Comparison of ENCODE assay signal across 9 mouse cellular contexts in the genomic region with DNA sequence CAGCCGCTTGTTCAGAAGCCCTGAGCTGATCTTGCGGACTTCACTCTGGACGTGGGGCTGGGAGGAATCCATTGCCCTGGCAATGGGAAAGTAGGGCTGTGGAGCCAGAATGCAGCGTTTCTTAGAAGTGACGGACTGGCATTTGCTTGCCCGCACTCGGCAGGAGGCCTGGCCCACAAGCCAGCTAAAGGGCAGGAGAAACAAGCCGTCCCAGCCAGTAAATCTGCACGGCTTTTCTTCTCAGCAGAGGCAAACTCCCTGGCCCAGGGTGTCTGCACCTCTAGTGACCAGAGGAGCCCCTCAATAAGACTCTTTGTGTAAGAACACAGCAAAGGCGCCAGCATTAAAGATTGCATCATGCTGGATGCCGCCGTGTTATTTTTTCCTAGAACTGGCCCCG. TPM values are rescaled to one million over a fixed set of nuclear protein-coding genes. Genes with fewer than 3 reads are reported as not detected.
DNase-seq lines count a peak whose midpoint lies in the region; ATAC-seq and TF ChIP-seq lines count a peak whose summit lies in the region.
"Had no signal": no experiment of that assay in that cellular context is flagged by ENCODE, and none has a peak within 500 bp of the region (broad histone marks: within the 10 kb centered on the region; RNA-seq: fewer than 3 reads in every experiment).

No protein-coding gene starts in this region.

- TF ChIP-seq EP300 in heart, postnatal 0 days (IDR thresholded peaks at IDR 0.05; ENCODE audit: low read depth): no peak

- no peak overlapping the region for H3K4me2 ChIP-seq in heart, postnatal 0 days (ENCODE audit: low read depth, low read length)
- H3K4me2 ChIP-seq in neural tube, embryonic 14.5 days (ENCODE audit: low read depth, low read length): no peak overlapping the region

- peak overlapping the region; percentile 77 for H3K27ac ChIP-seq in left cerebral cortex, adult 2 months
- peak overlapping the region; percentile 66 for H3K27ac ChIP-seq in heart, postnatal 0 days (ENCODE audit: low read depth)
- H3K27ac ChIP-seq in neural tube, embryonic 14.5 days (ENCODE audit: low read depth, low read length): peak overlapping the region; percentile 60; the same call in 1 of the 2 replicates
- H3K27ac ChIP-seq: macrophage had no signal

- 35% methylated on average over 13 of the region's 13 CpGs for WGBS in heart, postnatal 0 days
- 17% methylated on average over 13 of the region's 13 CpGs for WGBS in neural tube, embryonic 14.5 days

- no peak overlapping the region for H3K4me3 ChIP-seq in left cerebral cortex, adult 2 months
- H3K4me3 ChIP-seq in heart, postnatal 0 days (ENCODE audit: low read depth, low read length): no peak overlapping the region
- H3K4me3 ChIP-seq in neural tube, embryonic 14.5 days (ENCODE audit: low read depth, low read length): no peak overlapping the region

- intact Hi-C loops in left cerebral cortex, adult 2 months (cut with DNase I): loop anchor here (2.0 kb wide), 1 partner anchor 20 kb away; no protein-coding TSS in a partner anchor

- no peak for DNase-seq in left cerebral cortex, adult 2 months (ENCODE audit: extremely low spot score in 1 of 2, low spot score in 2 of 2)
- no peak for DNase-seq in left cerebral cortex, adult 8-10 months (ENCODE audit: low spot score in 2 of 2)
- peak; percentile 88 to 92 for DNase-seq in cerebellum, postnatal 25 days
- DNase-seq in heart, postnatal 0 days (ENCODE audit: low spot score): no peak
- DNase-seq in thymus, adult 18-20 months: no peak
- no peak for DNase-seq in ovary, postnatal 36 days (ENCODE audit: low spot score)
- DNase-seq in embryo, embryonic 10.5 days (ENCODE audit: low spot score): no peak

- TF ChIP-seq CTCF in left cerebral cortex, adult 2 months (IDR thresholded peaks at IDR 0.05): no peak
- TF ChIP-seq CTCF in heart, postnatal 0 days (IDR thresholded peaks at IDR 0.05; ENCODE audit: low read depth): no peak

- H3K36me3 ChIP-seq in heart, postnatal 0 days (replicated peaks; ENCODE audit: control insufficient read depth, insufficient read depth, low read length): peaks cover 30% of the 10 kb centered on the region
- no peaks in the 10 kb centered on the region for H3K36me3 ChIP-seq in neural tube, embryonic 14.5 days (ENCODE audit: control insufficient read depth, insufficient read depth, low read length)

- peaks cover 25% of the 10 kb centered on the region for H3K4me1 ChIP-seq in heart, postnatal 0 days (ENCODE audit: control insufficient read depth, insufficient read depth)
- peaks cover 12% of the 10 kb centered on the region; the same call in 1 of the 2 replicates for H3K4me1 ChIP-seq in neural tube, embryonic 14.5 days (ENCODE audit: control insufficient read depth, insufficient read depth, low read length)

- H3K9ac ChIP-seq in heart, postnatal 0 days (replicated peaks; ENCODE audit: low read depth, low read length): no peak overlapping the region
- H3K9ac ChIP-seq in neural tube, embryonic 14.5 days (replicated peaks; ENCODE audit: low read depth, low read length): no peak overlapping the region

- H3K9me3 ChIP-seq in heart, postnatal 0 days (replicated peaks; ENCODE audit: control insufficient read depth, low read length): no peaks in the 10 kb centered on the region
- no peaks in the 10 kb centered on the region for H3K9me3 ChIP-seq in neural tube, embryonic 14.5 days (ENCODE audit: control insufficient read depth, low read length)

- no peaks in the 10 kb centered on the region for H3K27me3 ChIP-seq in heart, postnatal 0 days (ENCODE audit: control insufficient read depth, insufficient read depth, low read length)
- H3K27me3 ChIP-seq in neural tube, embryonic 14.5 days (ENCODE audit: control insufficient read depth, insufficient read depth, low read length): no peaks in the 10 kb centered on the region

- peak; percentile 38; the same call in 1 of the 2 replicates for ATAC-seq in heart, postnatal 0 days (ENCODE audit: insufficient read depth, low read depth)
- ATAC-seq in neural tube, embryonic 14.5 days (ENCODE audit: low read depth): peak; percentile 48; the same call in 1 of the 2 replicates

RNA-seq across cellular contexts. Expression of gene Elk3, which starts 55.6 kb away (rescaled TPM):
- 10 to 100 TPM in 1 of 2 experiments, 1 to 10 TPM in 1; 8.6 to 11.9 TPM for total RNA-seq in left cerebral cortex, adult 2 months (2021)
- total RNA-seq in left cerebral cortex, adult 8-10 months (2022): 10 to 100 TPM in 2 of 4 experiments, 1 to 10 TPM in 2; 7.4 to 12.3 (median 9.6) TPM
- 45.0 and 47.3 TPM in 2 replicates for total RNA-seq in heart, postnatal 0 days (2014; rRNA removed; ENCODE audit: low replicate concordance)
- polyA plus RNA-seq in heart, postnatal 0 days (2015; fragmentation: Nextera tagmentation; extraction: Ambion mirVana): 31.0 and 34.4 TPM in 2 replicates
- 5.7 and 10.8 TPM in 2 replicates for polyA plus RNA-seq in neural tube, embryonic 14.5 days (2014; fragmentation: Nextera tagmentation; extraction: Ambion mirVana)

Comparison
In these comparisons a context has a peak if more than half of its experiments do, and no peak if none do; other contexts are left out.
1. DNase-seq: peak in cerebellum, postnatal 25 days (2 of 2); none in left cerebral cortex, adult 2 months (0 of 2), left cerebral cortex, adult 8-10 months (0 of 2), heart, postnatal 0 days (single experiment), thymus, adult 18-20 months (0 of 2), ovary, postnatal 36 days (single experiment) and embryo, embryonic 10.5 days (single experiment).
2. Peak in every context shown above with its lines, with median percentiles within 50 percentile points of each other: H3K27ac ChIP-seq.